Mouse (Mus musculus) heart, embryonic 11.5 days (tissue): Measurements from ENCODE around the gene Spint2. TPM values are rescaled to one million over a fixed set of nuclear protein-coding genes. Genes with fewer than 3 reads are reported as not detected.
"Not testable (repeated sequence)": the region's sequence is repeated elsewhere in the genome, so short reads cannot be mapped to it uniquely, and the experiment has no call there.

Experiments
- ATAC-seq: fragments of 200-750 bp; cut with Nextera tagmentation; replicated peaks from 2 replicates; pipeline ENCODE4 v1.8.0; 2017; ENCODE audit warnings: moderate library complexity; ENCODE audit not compliant: insufficient number of reproducible peaks, low FRiP score, low TSS enrichment
- H3K27ac ChIP-seq: fragments of 300-500 bp; sonication (generic); 2 replicates; pipeline ENCODE4 v1.5.1; 2014; ENCODE audit warnings: mild to moderate bottlenecking, low read depth, low read length
- H3K27me3 ChIP-seq: fragments of 300-500 bp; sonication (generic); 2 replicates; pipeline ENCODE4 v1.6.1; 2014; ENCODE audit warnings: mild to moderate bottlenecking, low read length, mixed read lengths; ENCODE audit not compliant: control insufficient read depth, insufficient read depth
- H3K36me3 ChIP-seq: fragments of 300-500 bp; sonication (generic); 2 replicates; pipeline ENCODE4 v1.6.1; 2014; ENCODE audit warnings: mild to moderate bottlenecking, low read length, moderate library complexity, mixed read lengths; ENCODE audit not compliant: control insufficient read depth, insufficient read depth
- H3K4me1 ChIP-seq: fragments of 300-500 bp; sonication (generic); 2 replicates; pipeline ENCODE4 v1.6.1; 2014; ENCODE audit warnings: low read length; ENCODE audit not compliant: control insufficient read depth, insufficient read depth
- H3K4me2 ChIP-seq: fragments of 300-500 bp; sonication (generic); 2 replicates; pipeline ENCODE4 v1.6.1; 2014; ENCODE audit warnings: mild to moderate bottlenecking, moderate library complexity
- H3K4me3 ChIP-seq: fragments of 300-500 bp; sonication (generic); 2 replicates; pipeline ENCODE4 v1.5.1; 2014; ENCODE audit warnings: low read depth, low read length
- H3K9ac ChIP-seq: fragments of 300-500 bp; sonication (generic); 2 replicates; pipeline ENCODE4 v1.6.1; 2014; ENCODE audit warnings: mild to moderate bottlenecking, low read depth, low read length, moderate library complexity
- H3K9me3 ChIP-seq: fragments of 300-500 bp; sonication (generic); replicated peaks from 2 replicates; pipeline ENCODE4 v1.6.1; 2016; ENCODE audit warnings: low read length; ENCODE audit not compliant: control insufficient read depth
- WGBS: fragments of 180-500 bp; shearing (Covaris S2); extraction: QIAGEN DNeasy Blood & Tissue Kit; methylation state at CpG from one replicate; pipeline ENCODE4 v1.1.7; 2014; ENCODE audit not compliant: insufficient replicate concordance; 5-methylcytosine and 5-hydroxymethylcytosine counted together
- polyA plus RNA-seq: library from polyadenylated mRNA; unstranded; fragments of >200 nt; fragmentation: Nextera tagmentation; extraction: Ambion mirVana; gene quantifications from 2 replicates; pipeline ENCODE4 v1.2.1, GENCODE M21; 2014

The Spint2 gene
- polyA plus RNA-seq, 1 experiment from 2014 or later = 42.8 TPM

GRCm38 (mm10) chr7:29246619-29247313, 34.9 kb downstream of the Spint2 start:
- Histone ChIP-seq H3K9me3 (no peaks in the 10 kb centered on the region), H3K4me2 (peak overlapping the region; percentile 92), H3K27me3 (no peaks in the 10 kb centered on the region; the same call in 1 of the 2 replicates), H3K9ac (0 out of 2 replicates have a peak overlapping the region, but pooled peaks have one; percentile 39), H3K36me3 (peaks cover 20% of the 10 kb centered on the region; the same call in 1 of the 2 replicates), H3K4me1 (peaks cover 9% of the 10 kb centered on the region), H3K27ac (no peak overlapping the region), H3K4me3 (no peak overlapping the region)
- WGBS = 78% methylated on average over 21 of the region's 21 CpGs
- no peak for ATAC-seq

DNA sequence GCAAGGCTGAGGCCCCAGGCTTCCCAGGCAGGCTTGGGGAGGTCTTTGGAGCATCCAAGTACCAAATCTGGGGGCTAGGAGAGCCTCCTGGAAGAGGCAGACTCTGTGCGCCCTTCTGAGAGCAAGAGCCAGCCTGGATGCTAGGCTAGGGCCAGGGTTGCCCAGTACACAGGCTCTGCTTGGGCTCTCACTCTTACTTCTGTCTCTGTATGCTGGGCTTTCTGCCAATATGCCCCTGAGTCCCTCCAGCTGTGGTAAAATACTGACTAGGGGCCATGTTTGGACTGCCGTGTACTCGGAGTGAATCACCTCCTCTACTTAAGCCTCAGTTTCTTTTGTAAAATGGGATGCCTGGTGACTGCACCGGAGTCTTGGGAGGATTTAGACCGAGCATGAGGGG, 35.7 kb downstream of the Spint2 start:
- no peak overlapping the region for H3K9ac ChIP-seq
- WGBS = 87% methylated on average over 5 of the region's 5 CpGs

DNA sequence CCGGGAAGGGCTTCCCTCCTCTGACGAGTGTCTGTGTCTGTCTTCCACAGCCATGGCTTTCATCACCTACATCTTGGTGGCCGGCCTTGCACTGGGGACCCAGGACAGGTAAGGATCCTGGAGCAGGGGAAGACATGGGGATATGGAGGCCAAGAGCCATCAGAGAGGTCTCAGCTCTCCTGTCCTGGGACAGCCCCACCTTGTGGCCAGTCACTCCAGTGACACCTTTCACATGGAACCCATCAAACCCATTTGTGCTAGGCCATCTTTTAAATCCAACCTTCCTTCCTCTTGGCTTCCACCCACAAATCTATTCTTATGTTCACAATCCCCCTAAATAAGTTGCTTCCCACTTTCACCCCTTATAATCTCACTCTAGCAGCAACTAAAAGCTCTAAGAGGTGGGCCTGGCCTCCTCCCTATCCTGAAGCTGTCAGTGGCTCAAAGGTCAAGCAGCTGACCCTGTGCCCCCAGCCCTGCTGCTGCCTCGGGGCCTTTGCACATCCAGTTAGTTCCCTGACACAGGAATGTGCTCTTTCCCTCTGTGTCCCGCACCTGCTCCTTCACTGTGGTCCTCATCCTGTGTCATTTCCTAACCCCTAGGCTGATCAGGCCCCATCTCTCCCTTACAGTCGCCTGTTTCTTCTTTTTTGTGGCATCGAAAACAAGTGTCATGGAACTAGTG, 36.8 kb downstream of the Spint2 start:
- H3K9me3 ChIP-seq = no peaks in the 10 kb centered on the region
- no peak for ATAC-seq
- peaks cover 9% of the 10 kb centered on the region for H3K4me1 ChIP-seq
- H3K9ac ChIP-seq = no peak overlapping the region
- H3K27ac ChIP-seq = no peak overlapping the region
- H3K4me2 ChIP-seq = no peak overlapping the region
- H3K36me3 ChIP-seq = peaks cover 20% of the 10 kb centered on the region; the same call in 1 of the 2 replicates
- no peaks in the 10 kb centered on the region; the same call in 1 of the 2 replicates for H3K27me3 ChIP-seq
- 80% methylated on average over 7 of the region's 7 CpGs for WGBS
- no peak overlapping the region for H3K4me3 ChIP-seq

More for the DNA sequence above, 35.7 kb downstream of the Spint2 start:
- Histone ChIP-seq H3K27ac (no peak overlapping the region), H3K36me3 (peaks cover 20% of the 10 kb centered on the region; the same call in 1 of the 2 replicates), H3K4me1 (peaks cover 9% of the 10 kb centered on the region), H3K27me3 (no peaks in the 10 kb centered on the region; the same call in 1 of the 2 replicates), H3K9me3 (no peaks in the 10 kb centered on the region), H3K4me2 (no peak overlapping the region), H3K4me3 (no peak overlapping the region)
- ATAC-seq = no peak

DNA sequence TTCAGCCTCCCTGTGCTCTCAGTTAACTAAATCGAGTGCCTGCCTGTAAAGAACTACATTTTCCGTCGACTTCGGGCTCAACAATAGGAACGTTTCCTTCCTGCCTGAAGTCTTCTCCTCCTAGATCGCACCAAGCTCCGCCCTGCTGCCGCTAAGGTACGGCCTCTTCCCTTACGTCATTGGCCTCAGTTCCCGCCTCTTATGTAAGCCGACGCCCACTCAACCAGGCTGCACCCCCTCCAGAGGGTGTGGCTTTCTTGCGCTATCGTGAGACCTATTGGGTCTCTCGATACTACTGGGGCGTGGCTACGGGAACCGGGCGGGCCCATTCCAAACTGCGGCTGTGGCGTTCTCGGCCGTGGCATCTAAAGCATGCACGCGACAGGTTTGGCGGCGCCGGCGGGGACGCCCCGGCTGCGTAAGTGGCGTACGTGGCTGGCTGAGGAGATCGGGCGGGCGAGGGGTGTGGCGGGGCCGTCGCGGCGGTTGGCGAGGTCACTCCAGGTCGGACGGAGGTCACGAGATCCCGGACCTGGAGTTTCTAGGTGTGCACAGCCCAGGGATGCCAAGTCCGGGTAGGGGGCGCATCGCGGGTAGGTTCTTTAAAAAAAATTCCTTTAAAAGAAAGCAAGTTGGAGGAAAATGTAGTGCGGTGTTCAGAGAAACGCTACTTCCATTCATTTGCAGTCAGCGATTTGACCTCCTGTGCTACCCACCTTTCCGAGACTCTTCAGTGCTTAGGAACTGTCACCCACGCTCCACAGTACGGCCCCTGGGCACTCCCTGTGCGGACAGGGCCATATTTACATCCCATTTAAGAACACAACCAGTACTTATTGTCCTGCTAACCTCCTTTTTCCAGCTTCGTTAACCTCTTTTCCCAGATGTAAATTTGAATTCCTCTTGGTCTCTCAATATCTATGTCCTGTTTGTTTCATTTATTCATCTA, 43.4 kb downstream of the Spint2 start, which contains the start of gene Yif1b:
Yif1b (plus strand) TSS at position 311 of the 949 bp plus-strand sequence.
- Histone ChIP-seq H3K27ac (peak within 1 kb of the TSS; percentile 89), H3K36me3 (no peaks in the 10 kb centered on the region), H3K4me1 (0 out of 2 replicates have a peak, but pooled peaks cover 7% of the 10 kb centered on the region), H3K4me3 (peak within 1 kb of the TSS; percentile 67), H3K9ac (peak within 1 kb of the TSS; percentile 82), H3K9me3 (no peaks in the 10 kb centered on the region), H3K27me3 (no peaks in the 10 kb centered on the region), H3K4me2 (peak within 1 kb of the TSS; percentile 87)
- ATAC-seq = peak; percentile 94
- under 1% methylated on average over 60 of the region's 60 CpGs for WGBS

GRCm38 (mm10) chr7:29237596-29237995, 44.1 kb downstream of the Spint2 start:
- H3K36me3 ChIP-seq, H3K4me1 ChIP-seq, ATAC-seq, H3K27me3 ChIP-seq, H3K9me3 ChIP-seq: not testable (repeated sequence)
- peak overlapping the region; percentile 87 for H3K4me2 ChIP-seq
- peak overlapping the region; percentile 72 for H3K9ac ChIP-seq
- H3K27ac ChIP-seq = peak overlapping the region; percentile 89
- peak overlapping the region; percentile 67 for H3K4me3 ChIP-seq
- WGBS = 28% methylated on average over 6 of the region's 6 CpGs

- no peak overlapping the region for H3K4me3 ChIP-seq
Observed at GRCm38 (mm10) chr7:29236593-29236992, 45.1 kb downstream of the Spint2 start.

DNA sequence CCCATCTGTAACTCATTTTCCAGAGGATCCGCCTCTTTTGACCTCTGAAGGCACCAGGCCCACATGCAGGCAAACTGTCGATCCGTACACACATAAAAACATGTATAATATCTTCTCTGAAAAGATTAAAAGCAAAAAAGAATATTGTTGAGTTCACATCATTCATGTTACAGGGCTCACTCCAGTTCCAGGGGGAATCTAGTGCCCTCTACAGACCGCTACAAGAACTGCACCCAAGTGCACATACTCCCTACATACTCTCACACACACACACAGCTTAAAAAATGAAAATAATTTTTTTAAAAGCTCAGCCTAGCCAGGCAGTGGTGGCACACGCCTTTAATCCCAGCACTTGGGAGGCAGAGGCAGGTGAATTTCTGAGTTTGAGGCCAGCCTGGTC, 47.1 kb downstream of the Spint2 start:
- Histone ChIP-seq H3K36me3 (no peaks in the 10 kb centered on the region), H3K9ac (no peak overlapping the region), H3K4me1 (peaks cover 12% of the 10 kb centered on the region; the same call in 1 of the 2 replicates), H3K27ac (peak overlapping the region; percentile 80), H3K9me3 (no peaks in the 10 kb centered on the region), H3K27me3 (peaks cover 21% of the 10 kb centered on the region), H3K4me2 (no peak overlapping the region), H3K4me3 (no peak overlapping the region)
- no peak for ATAC-seq
- WGBS = 72% methylated on average over 5 of the region's 5 CpGs

More at GRCm38 (mm10) chr7:29236593-29236992, 45.1 kb downstream of the Spint2 start:
- ATAC-seq = no peak
- H3K4me1 ChIP-seq = peaks cover 12% of the 10 kb centered on the region; the same call in 1 of the 2 replicates
- H3K27me3 ChIP-seq = peaks cover 17% of the 10 kb centered on the region
- no peak overlapping the region for H3K4me2 ChIP-seq
- 65% methylated on average over 4 of the region's 4 CpGs for WGBS
- H3K27ac ChIP-seq = no peak overlapping the region
- H3K9me3 ChIP-seq = no peaks in the 10 kb centered on the region
- no peak overlapping the region for H3K9ac ChIP-seq
- no peaks in the 10 kb centered on the region for H3K36me3 ChIP-seq

DNA sequence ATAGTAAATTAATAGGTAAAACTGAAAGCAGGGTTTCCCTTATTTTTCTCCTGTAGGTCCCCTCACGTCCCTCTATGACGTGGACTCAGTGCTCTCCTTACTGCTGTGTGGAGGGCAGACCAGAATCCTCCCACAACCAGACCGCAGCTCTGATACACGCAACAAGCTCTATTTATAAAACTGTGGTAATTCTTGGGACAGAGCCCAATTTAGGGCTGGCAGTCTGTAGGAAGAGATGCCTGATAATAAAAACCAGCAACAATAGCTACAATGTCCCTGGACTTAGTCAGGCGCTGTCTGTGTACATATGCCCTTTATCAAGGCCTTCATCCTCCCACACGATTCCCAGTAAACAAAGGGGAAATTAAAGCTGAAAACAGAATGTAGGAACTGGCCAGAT, 48.0 kb downstream of the Spint2 start:
- peaks cover 6% of the 10 kb centered on the region; the same call in 1 of the 2 replicates for H3K4me1 ChIP-seq
- WGBS = 39% methylated on average over 6 of the region's 6 CpGs
- H3K4me3 ChIP-seq = no peak overlapping the region
- H3K27ac ChIP-seq = peak overlapping the region; percentile 80
- H3K9ac ChIP-seq = peak overlapping the region; percentile 28; the same call in 1 of the 2 replicates
- H3K9me3 ChIP-seq = no peaks in the 10 kb centered on the region
- no peak overlapping the region for H3K4me2 ChIP-seq
- no peak for ATAC-seq
- H3K27me3 ChIP-seq = peaks cover 23% of the 10 kb centered on the region
- H3K36me3 ChIP-seq = no peaks in the 10 kb centered on the region
